Mouse (Mus musculus): ENCODE results near the gene H2-Oa.

DNA sequence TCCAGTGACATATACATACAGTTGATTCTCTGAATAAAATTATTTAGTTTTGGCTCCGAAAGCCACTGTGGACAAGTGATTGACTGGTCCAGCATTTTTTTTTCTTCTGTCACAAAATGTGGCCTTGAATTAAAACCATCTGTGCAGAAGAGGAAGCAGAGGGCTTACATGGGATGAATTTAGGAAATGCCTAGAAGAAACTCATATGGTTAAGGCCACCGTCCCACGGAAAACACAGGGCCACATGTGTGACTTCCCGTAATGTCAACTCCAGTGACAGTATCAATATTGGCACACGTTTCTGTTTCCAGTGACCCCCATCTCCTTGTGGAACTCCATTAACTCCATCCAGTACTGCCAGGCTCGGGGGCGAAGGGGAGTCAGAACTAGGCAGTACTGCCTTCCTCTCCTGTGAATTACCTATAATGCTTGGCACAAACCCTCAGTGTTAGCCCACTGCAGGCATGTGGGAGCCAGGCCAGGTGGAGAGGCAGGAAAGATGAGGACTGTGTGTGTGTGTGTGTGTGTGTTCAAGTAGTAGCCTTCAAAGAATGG, 50.4 kb downstream of the H2-Oa start:
- no peak for TF ChIP-seq POLR2A (IDR thresholded peaks at IDR 0.05; ENCODE audit: low read depth, low read length)
- TF ChIP-seq CTCF (IDR thresholded peaks at IDR 0.05; ENCODE audit: extremely low read depth, insufficient read depth, insufficient read length, insufficient replicate concordance) = no peak
